Mouse (Mus musculus) liver, embryonic 15.5 days (tissue): ENCODE data around the gene Irf4. TPM values are rescaled to one million over a fixed set of nuclear protein-coding genes. Genes with fewer than 3 reads are reported as not detected.

ENCODE experiments used
- ATAC-seq: fragments of 200-750 bp; cut with Nextera tagmentation; 2 replicates; pipeline ENCODE4 v1.8.0; 2017; ENCODE audit warnings: moderate number of reproducible peaks, mild to moderate bottlenecking, moderate library complexity; ENCODE audit not compliant: insufficient read depth
- H3K27ac ChIP-seq: fragments of 300-500 bp; sonication (generic); replicated peaks from 2 replicates; pipeline ENCODE4 v1.5.1; 2015; ENCODE audit warnings: mild to moderate bottlenecking, inconsistent platforms
- H3K27me3 ChIP-seq: fragments of 300-500 bp; sonication (generic); 2 replicates; pipeline ENCODE4 v1.6.1; 2015; ENCODE audit warnings: mild to moderate bottlenecking, inconsistent platforms
- H3K36me3 ChIP-seq: fragments of 300-500 bp; sonication (generic); replicated peaks from 2 replicates; pipeline ENCODE4 v1.6.1; 2015; ENCODE audit warnings: moderate library complexity, mild to moderate bottlenecking, inconsistent platforms
- H3K4me1 ChIP-seq: fragments of 300-500 bp; sonication (generic); replicated peaks from 2 replicates; pipeline ENCODE4 v1.6.1; 2015; ENCODE audit warnings: inconsistent platforms
- H3K4me2 ChIP-seq: fragments of 300-500 bp; sonication (generic); 2 replicates; pipeline ENCODE4 v1.6.1; 2015; ENCODE audit warnings: moderate library complexity, mild to moderate bottlenecking, inconsistent platforms
- H3K4me3 ChIP-seq: fragments of 300-500 bp; sonication (generic); replicated peaks from 2 replicates; pipeline ENCODE4 v1.5.1; 2015; ENCODE audit warnings: mild to moderate bottlenecking, inconsistent platforms
- H3K9ac ChIP-seq: fragments of 300-500 bp; sonication (generic); 2 replicates; pipeline ENCODE4 v1.6.1; 2015; ENCODE audit warnings: moderate library complexity, mild to moderate bottlenecking, inconsistent platforms
- H3K9me3 ChIP-seq: fragments of 300-500 bp; sonication (generic); replicated peaks from 2 replicates; pipeline ENCODE4 v1.6.1; 2016; ENCODE audit warnings: inconsistent platforms
- WGBS: fragments of 180-500 bp; shearing (Covaris S2); methylation state at CpG from one replicate; pipeline ENCODE4 v1.1.7; 2015; ENCODE audit warnings: mixed read lengths; ENCODE audit not compliant: insufficient replicate concordance; 5-methylcytosine and 5-hydroxymethylcytosine counted together
- polyA plus RNA-seq: library from polyadenylated mRNA; unstranded; fragments of >200 nt; fragmentation: Nextera tagmentation; extraction: Ambion mirVana; gene quantifications from 2 replicates; pipeline ENCODE4 v1.2.1, GENCODE M21; 2015

The Irf4 gene
- polyA plus RNA-seq, 1 experiment from 2014 or later: 0.30 TPM

GRCm38 (mm10) chr13:30787960-30788359 is 38.9 kb downstream of the Irf4 start:
- ATAC-seq: no peak
- no peaks in the 10 kb centered on the region for H3K9me3 ChIP-seq
- H3K9ac ChIP-seq: no peak overlapping the region
- 69% methylated on average over 4 of the region's 4 CpGs for WGBS
- no peaks in the 10 kb centered on the region for H3K27me3 ChIP-seq
- H3K27ac ChIP-seq: no peak overlapping the region
- H3K4me1 ChIP-seq: no peaks in the 10 kb centered on the region
- no peak overlapping the region for H3K4me2 ChIP-seq
- no peak overlapping the region for H3K4me3 ChIP-seq
- H3K36me3 ChIP-seq: no peaks in the 10 kb centered on the region

- Histone ChIP-seq H3K27ac (no peak overlapping the region), H3K9ac (no peak overlapping the region)
Measured at GRCm38 (mm10) chr13:30788421-30788820, 39.4 kb downstream of the Irf4 start.

GRCm38 (mm10) chr13:30790016-30790415 is 41.0 kb downstream of the Irf4 start:
- 52% methylated on average over 5 of the region's 5 CpGs for WGBS

More at GRCm38 (mm10) chr13:30788421-30788820, 39.4 kb downstream of the Irf4 start:
- WGBS: 53% methylated on average over 3 of the region's 3 CpGs
- H3K4me2 ChIP-seq: no peak overlapping the region
- H3K4me3 ChIP-seq: no peak overlapping the region
- no peaks in the 10 kb centered on the region for H3K27me3 ChIP-seq
- no peaks in the 10 kb centered on the region for H3K36me3 ChIP-seq
- ATAC-seq: no peak
- no peaks in the 10 kb centered on the region for H3K4me1 ChIP-seq
- no peaks in the 10 kb centered on the region for H3K9me3 ChIP-seq

GRCm38 (mm10) chr13:30792308-30792707 is 43.3 kb downstream of the Irf4 start:
- Histone ChIP-seq H3K4me2 (no peak overlapping the region), H3K4me3 (no peak overlapping the region), H3K36me3 (no peaks in the 10 kb centered on the region), H3K9ac (no peak overlapping the region), H3K9me3 (no peaks in the 10 kb centered on the region), H3K27me3 (no peaks in the 10 kb centered on the region), H3K4me1 (no peaks in the 10 kb centered on the region), H3K27ac (no peak overlapping the region)
- ATAC-seq: no peak
- WGBS: 26% methylated on average over 9 of the region's 9 CpGs

More at GRCm38 (mm10) chr13:30790016-30790415, 41.0 kb downstream of the Irf4 start:
- no peak for ATAC-seq
- Histone ChIP-seq H3K36me3 (no peaks in the 10 kb centered on the region), H3K9ac (no peak overlapping the region), H3K4me2 (no peak overlapping the region), H3K4me1 (no peaks in the 10 kb centered on the region), H3K27ac (no peak overlapping the region), H3K27me3 (no peaks in the 10 kb centered on the region), H3K9me3 (no peaks in the 10 kb centered on the region), H3K4me3 (no peak overlapping the region)

GRCm38 (mm10) chr13:30792741-30793140 is 43.7 kb downstream of the Irf4 start:
- H3K9ac ChIP-seq: no peak overlapping the region
- no peaks in the 10 kb centered on the region for H3K9me3 ChIP-seq
- H3K4me3 ChIP-seq: no peak overlapping the region
- no peak overlapping the region for H3K27ac ChIP-seq
- H3K36me3 ChIP-seq: no peaks in the 10 kb centered on the region
- ATAC-seq: no peak
- no peaks in the 10 kb centered on the region for H3K27me3 ChIP-seq
- no peak overlapping the region for H3K4me2 ChIP-seq
- 48% methylated on average over 3 of the region's 3 CpGs for WGBS
- H3K4me1 ChIP-seq: no peaks in the 10 kb centered on the region

- H3K27ac ChIP-seq: no peak overlapping the region
- 63% methylated on average over 4 of the region's 4 CpGs for WGBS
- H3K4me2 ChIP-seq: no peak overlapping the region
- no peaks in the 10 kb centered on the region for H3K27me3 ChIP-seq
- no peaks in the 10 kb centered on the region for H3K36me3 ChIP-seq
- H3K4me3 ChIP-seq: no peak overlapping the region
- H3K9me3 ChIP-seq: no peaks in the 10 kb centered on the region
- no peak for ATAC-seq
- H3K4me1 ChIP-seq: no peaks in the 10 kb centered on the region
- no peak overlapping the region for H3K9ac ChIP-seq
Measured at GRCm38 (mm10) chr13:30793196-30793595, 44.2 kb downstream of the Irf4 start.

- Histone ChIP-seq H3K9ac (no peak overlapping the region), H3K4me2 (no peak overlapping the region), H3K4me3 (no peak overlapping the region), H3K9me3 (no peaks in the 10 kb centered on the region), H3K27ac (no peak overlapping the region), H3K27me3 (no peaks in the 10 kb centered on the region), H3K36me3 (no peaks in the 10 kb centered on the region), H3K4me1 (no peaks in the 10 kb centered on the region)
- WGBS: 59% methylated on average over 5 of the region's 5 CpGs
- ATAC-seq: no peak
Measured at GRCm38 (mm10) chr13:30793616-30794015, 44.6 kb downstream of the Irf4 start.

GRCm38 (mm10) chr13:30795960-30796359 is 46.9 kb downstream of the Irf4 start:
- 64% methylated on average over 4 of the region's 4 CpGs for WGBS
- no peak overlapping the region for H3K9ac ChIP-seq
- no peaks in the 10 kb centered on the region for H3K36me3 ChIP-seq
- H3K4me2 ChIP-seq: no peak overlapping the region
- H3K4me1 ChIP-seq: no peaks in the 10 kb centered on the region
- H3K27me3 ChIP-seq: no peaks in the 10 kb centered on the region
- H3K9me3 ChIP-seq: no peaks in the 10 kb centered on the region
- no peak for ATAC-seq
- H3K27ac ChIP-seq: no peak overlapping the region
- no peak overlapping the region for H3K4me3 ChIP-seq

GRCm38 (mm10) chr13:30801886-30802285 is 52.9 kb downstream of the Irf4 start:
- Histone ChIP-seq H3K27me3 (no peaks in the 10 kb centered on the region), H3K36me3 (no peaks in the 10 kb centered on the region), H3K4me3 (no peak overlapping the region), H3K4me1 (no peaks in the 10 kb centered on the region), H3K9ac (no peak overlapping the region), H3K27ac (no peak overlapping the region), H3K9me3 (no peaks in the 10 kb centered on the region), H3K4me2 (no peak overlapping the region)
- no peak for ATAC-seq
- WGBS: 57% methylated on average over 4 of the region's 4 CpGs

- Histone ChIP-seq H3K9me3 (no peaks in the 10 kb centered on the region), H3K27me3 (no peaks in the 10 kb centered on the region), H3K4me3 (no peak overlapping the region), H3K9ac (no peak overlapping the region), H3K36me3 (no peaks in the 10 kb centered on the region), H3K4me1 (no peaks in the 10 kb centered on the region), H3K4me2 (no peak overlapping the region), H3K27ac (no peak overlapping the region)
- ATAC-seq: no peak
- 71% methylated on average over 5 of the region's 5 CpGs for WGBS
Measured at GRCm38 (mm10) chr13:30802336-30802955, 53.4 kb downstream of the Irf4 start.

- H3K4me2 ChIP-seq: no peak overlapping the region
- no peak overlapping the region for H3K4me3 ChIP-seq
- ATAC-seq: no peak
- H3K36me3 ChIP-seq: no peaks in the 10 kb centered on the region
- H3K9me3 ChIP-seq: no peaks in the 10 kb centered on the region
- no peaks in the 10 kb centered on the region for H3K4me1 ChIP-seq
- 76% methylated on average over 7 of the region's 7 CpGs for WGBS
- no peaks in the 10 kb centered on the region for H3K27me3 ChIP-seq
- H3K27ac ChIP-seq: no peak overlapping the region
- H3K9ac ChIP-seq: no peak overlapping the region
Measured at GRCm38 (mm10) chr13:30809240-30809639, 60.2 kb downstream of the Irf4 start.

- no peaks in the 10 kb centered on the region for H3K27me3 ChIP-seq
- no peak for ATAC-seq
- WGBS: 36% methylated on average over 5 of the region's 5 CpGs
- no peaks in the 10 kb centered on the region for H3K4me1 ChIP-seq
- H3K4me3 ChIP-seq: no peak overlapping the region
- no peak overlapping the region for H3K4me2 ChIP-seq
- no peak overlapping the region for H3K9ac ChIP-seq
- H3K9me3 ChIP-seq: no peaks in the 10 kb centered on the region
- H3K36me3 ChIP-seq: 0 out of 2 replicates have a peak, but pooled peaks cover 11% of the 10 kb centered on the region
- H3K27ac ChIP-seq: no peak overlapping the region
Measured at GRCm38 (mm10) chr13:30813464-30813863, 64.4 kb downstream of the Irf4 start.
